Mouse (Mus musculus) naive thymus-derived CD4-positive, alpha-beta T cell, adult 2 months (primary cell): ENCODE results near the gene Rps21.
"Not testable (repeated sequence)": the region's sequence is repeated elsewhere in the genome, so short reads cannot be mapped to it uniquely, and the experiment has no call there.

Source experiments
- DNase-seq: peaks from one replicate; pipeline ENCODE4 v3.0.0-alpha.2; 2011; ENCODE audit warnings: low read depth

Gene Rps21

GRCm38 (mm10) chr2:180258951-180259484 is 1.8 kb downstream of the Rps21 start:
- peak; percentile 5 for DNase-seq

- not testable (repeated sequence) for DNase-seq
Observed at GRCm38 (mm10) chr2:180259826-180260609, 2.8 kb downstream of the Rps21 start.

- no peak for DNase-seq
Observed at GRCm38 (mm10) chr2:180260610-180261480, 3.7 kb downstream of the Rps21 start.

- no peak for DNase-seq
Observed at GRCm38 (mm10) chr2:180261901-180262300, 4.7 kb downstream of the Rps21 start.

GRCm38 (mm10) chr2:180262441-180262840 is 5.3 kb downstream of the Rps21 start:
- DNase-seq = no peak

GRCm38 (mm10) chr2:180262891-180263290 is 5.7 kb downstream of the Rps21 start:
- DNase-seq = no peak

GRCm38 (mm10) chr2:180267955-180268354 is 10.8 kb downstream of the Rps21 start:
- DNase-seq = no peak

- DNase-seq = no peak
Observed at GRCm38 (mm10) chr2:180269329-180269728, 12.2 kb downstream of the Rps21 start.

- no peak for DNase-seq
Observed at GRCm38 (mm10) chr2:180270537-180271255, 13.5 kb downstream of the Rps21 start.

GRCm38 (mm10) chr2:180271804-180272395 is 14.7 kb downstream of the Rps21 start:
- DNase-seq = no peak

GRCm38 (mm10) chr2:180272884-180273321 is 15.7 kb downstream of the Rps21 start:
- no peak for DNase-seq

- peak; percentile 97 for DNase-seq
Observed at GRCm38 (mm10) chr2:180273394-180274244, 16.4 kb downstream of the Rps21 start, which contains the start of gene Cables2. Gene Cables2 (minus strand): TSS chr2:180273496.

- DNase-seq = no peak
Observed at GRCm38 (mm10) chr2:180274523-180274922, 17.3 kb downstream of the Rps21 start.

- peak; percentile 90 for DNase-seq
Observed at GRCm38 (mm10) chr2:180275836-180276235, 18.7 kb downstream of the Rps21 start.

- DNase-seq = no peak
Observed at GRCm38 (mm10) chr2:180276385-180276784, 19.2 kb downstream of the Rps21 start.

GRCm38 (mm10) chr2:180276851-180277259 is 19.7 kb downstream of the Rps21 start:
- peak; percentile 87 for DNase-seq

GRCm38 (mm10) chr2:180277773-180278320 is 20.7 kb downstream of the Rps21 start:
- DNase-seq = no peak

- DNase-seq = no peak
Observed at GRCm38 (mm10) chr2:180279321-180279720, 22.1 kb downstream of the Rps21 start.

- DNase-seq = no peak
Observed at GRCm38 (mm10) chr2:180288966-180289365, 31.8 kb downstream of the Rps21 start.

- no peak for DNase-seq
Observed at GRCm38 (mm10) chr2:180289440-180290108, 32.4 kb downstream of the Rps21 start, which contains the start of gene Rbbp8nl. Gene Rbbp8nl (minus strand): TSS chr2:180289879.
